25 mouse cellular contexts compared by ENCODE assay signal in the genomic region with DNA sequence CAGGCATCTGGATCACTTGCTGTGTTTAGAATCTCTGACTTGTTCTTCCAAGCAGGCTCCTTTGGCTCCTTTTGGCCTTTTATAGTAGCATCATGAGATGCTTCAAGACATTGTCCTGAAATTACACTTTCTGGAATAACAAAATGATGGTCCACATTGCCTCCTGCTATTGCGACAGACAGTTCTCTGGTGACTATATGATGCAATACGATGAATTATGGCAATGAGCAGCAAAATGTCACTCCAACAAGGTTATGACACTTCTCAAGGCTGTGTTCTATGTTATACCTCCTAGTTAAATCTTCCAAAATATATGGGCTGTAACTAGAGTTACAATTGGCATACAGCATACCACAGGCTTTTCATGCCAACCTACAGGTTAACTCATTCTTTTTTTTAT.
A peak's percentile ranks its signal among the peaks of the same experiment; 100 is the strongest.
DNase-seq lines count a peak whose midpoint lies in the region; TF ChIP-seq lines count a peak whose summit lies in the region.
"Had no signal": no experiment of that assay in that cellular context is flagged by ENCODE, and none has a peak within 500 bp of the region (broad histone marks: within the 10 kb centered on the region; RNA-seq: fewer than 3 reads in every experiment).

No protein-coding gene starts in this region.

- DNase-seq in adrenal gland, adult 2 months = peak; percentile 10
- DNase-seq in adrenal gland, postnatal 14 days = no peak
- DNase-seq in 3T3-L1 (ENCODE audit: low read depth, low spot score) = peak; percentile 51
- DNase-seq in adipocyte (ENCODE audit: low spot score) = peak; percentile 42
- no peak for DNase-seq in embryo, embryonic 10.5 days (ENCODE audit: low spot score)
- DNase-seq in neural tube, embryonic 10.5 days (ENCODE audit: extremely low spot score, low spot score) = no peak
- DNase-seq: B cell, adult 2 months; cerebellum, adult 11 months; cerebellum, adult 2 months; cerebellum, adult 9-11 months; cerebellum, postnatal 25 days; embryo, embryonic 11 days; gastrocnemius, postnatal 25 days; heart, adult 2 months; heart, postnatal 14 days; heart, postnatal 4 days had no signal

- H3K36me3 ChIP-seq in myocyte (ENCODE audit: control insufficient read depth, insufficient read depth) = no peaks in the 10 kb centered on the region
- H3K36me3 ChIP-seq: embryonic facial prominence, embryonic 10.5 days; embryonic facial prominence, embryonic 13.5 days; forebrain, embryonic 12.5 days; forebrain, embryonic 15.5 days; heart, embryonic 10.5 days; heart, embryonic 13.5 days had no signal

- no peak overlapping the region for H3K4me3 ChIP-seq in myocyte
- H3K4me3 ChIP-seq: embryonic facial prominence, embryonic 10.5 days; embryonic facial prominence, embryonic 13.5 days; erythroblast, embryonic 14.5 days; forebrain, embryonic 12.5 days; forebrain, embryonic 15.5 days; heart, adult 2 months; heart, embryonic 10.5 days; heart, embryonic 13.5 days had no signal

- no peaks in the 10 kb centered on the region for H3K79me2 ChIP-seq in myocyte (ENCODE audit: control insufficient read depth, insufficient read depth)

- H3K27me3 ChIP-seq in myocyte (ENCODE audit: control insufficient read depth, insufficient read depth, insufficient read length) = no peaks in the 10 kb centered on the region
- H3K27me3 ChIP-seq: embryonic facial prominence, embryonic 13.5 days; forebrain, embryonic 12.5 days; forebrain, embryonic 15.5 days; heart, embryonic 13.5 days had no signal

- no peak overlapping the region for H3K4me2 ChIP-seq in myocyte (ENCODE audit: low read depth)
- H3K4me2 ChIP-seq: embryonic facial prominence, embryonic 13.5 days; forebrain, embryonic 12.5 days; forebrain, embryonic 15.5 days; heart, embryonic 13.5 days; hindbrain, embryonic 14.5 days had no signal

- no peak overlapping the region for H3ac ChIP-seq in myocyte (ENCODE audit: control insufficient read depth, insufficient read length)

- TF ChIP-seq POLR2A in myocyte (IDR thresholded peaks at IDR 0.05; ENCODE audit: insufficient read length, low read depth) = no peak

TF ChIP-seq in myocyte, 11 proteins besides CTCF, POLR2A, EP300 and RAD21:
- no peak for TF ChIP-seq MYOD1 (IDR thresholded peaks at IDR 0.05; ENCODE audit: control insufficient read depth in 1 of 3, insufficient read length in 2 of 3, low read depth in 2 of 3)
- TF ChIP-seq POLR2AphosphoS2 (IDR thresholded peaks at IDR 0.05; ENCODE audit: insufficient read length, low read depth) = no peak
- no peak for TF ChIP-seq TCF12 (IDR thresholded peaks at IDR 0.05; ENCODE audit: insufficient read depth, poor library complexity, severe bottlenecking)
- no peak for TF ChIP-seq E2F4 (IDR thresholded peaks at IDR 0.05; ENCODE audit: insufficient read depth)
- TF ChIP-seq CEBPB (IDR thresholded peaks at IDR 0.05; ENCODE audit: insufficient read depth, poor library complexity, severe bottlenecking) = peak; percentile 90
- TF ChIP-seq USF1 (IDR thresholded peaks at IDR 0.05; ENCODE audit: low read depth) = no peak
- no peak for TF ChIP-seq MYOG (IDR thresholded peaks at IDR 0.05; ENCODE audit: control insufficient read depth in 1 of 3, insufficient read depth in 1 of 3, insufficient read length in 2 of 3, low read depth in 2 of 3)
- no peak for TF ChIP-seq REST (IDR thresholded peaks at IDR 0.05; ENCODE audit: insufficient read depth, insufficient read length)

Comparison
In these comparisons a context has a peak if more than half of its experiments do, and no peak if none do; other contexts are left out.
1. DNase-seq: peak in adrenal gland, adult 2 months (single experiment), 3T3-L1 (single experiment) and adipocyte (single experiment); none in adrenal gland, postnatal 14 days (single experiment), embryo, embryonic 10.5 days (single experiment) and neural tube, embryonic 10.5 days (single experiment).